In genomic region chr2:164603482-164603881, GRCm38 (mm10) we compare ENCODE assay signal across 1 mouse cellular context.
TF ChIP-seq lines count a peak whose summit lies in the region.

No protein-coding gene starts in this region.

TF ChIP-seq in MEL, 35 proteins besides CTCF, POLR2A, EP300 and RAD21:
- TF ChIP-seq BHLHE40 (IDR thresholded peaks at IDR 0.05; ENCODE audit: borderline replicate concordance, low read depth, low read length) (no peak), MEF2A (IDR thresholded peaks at IDR 0.05; ENCODE audit: extremely low read depth, insufficient replicate concordance, low read depth, low read length, poor library complexity, severe bottlenecking) (no peak), ELF1 (IDR thresholded peaks at IDR 0.05; ENCODE audit: low read depth, low read length) (no peak), GABPA (IDR thresholded peaks at IDR 0.05; ENCODE audit: low read depth, low read length) (no peak), MYB (IDR thresholded peaks at IDR 0.05; ENCODE audit: low read depth, low read length) (no peak), ZC3H11A (IDR thresholded peaks at IDR 0.05; ENCODE audit: low read depth, low read length) (peak; percentile 16), SMC3 (IDR thresholded peaks at IDR 0.05; ENCODE audit: low read depth, low read length) (peak; percentile 30), POLR2AphosphoS5 (IDR thresholded peaks at IDR 0.05; ENCODE audit: borderline replicate concordance, low read depth, low read length) (no peak)
TF ChIP-seq in MEL: peak in this region for 2.
